Mouse (Mus musculus): Measurements from ENCODE around the gene Igfbp7.

The Igfbp7 gene

GRCm38 (mm10) chr5:77379434-77380135, 28.3 kb downstream of the Igfbp7 start:
- in situ Hi-C loops (cut with MboI), result no loop called here

GRCm38 (mm10) chr5:77378027-77378426, 29.8 kb downstream of the Igfbp7 start:
- in situ Hi-C loops (cut with MboI), result no loop called here

DNA sequence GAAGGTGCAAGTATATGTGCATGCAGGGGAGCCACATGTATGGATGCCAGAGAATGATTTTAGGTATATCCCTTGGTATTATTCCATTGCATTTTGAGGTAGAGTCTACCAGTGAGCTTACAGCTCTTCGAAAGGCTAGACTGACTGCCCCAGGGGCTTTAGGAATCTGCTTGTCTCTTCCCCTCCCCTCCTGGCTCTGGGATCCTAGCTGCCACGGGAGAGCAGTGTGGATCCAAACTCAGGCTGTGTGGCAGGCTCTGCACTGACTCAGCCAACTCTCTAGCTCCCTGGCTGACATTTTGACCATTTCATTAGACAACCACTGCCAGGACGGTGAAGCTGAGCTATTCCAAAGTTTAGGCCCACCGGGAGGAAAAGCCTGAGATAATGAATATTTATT, 32.3 kb downstream of the Igfbp7 start:
- in situ Hi-C loops (cut with MboI), result no loop called here

DNA sequence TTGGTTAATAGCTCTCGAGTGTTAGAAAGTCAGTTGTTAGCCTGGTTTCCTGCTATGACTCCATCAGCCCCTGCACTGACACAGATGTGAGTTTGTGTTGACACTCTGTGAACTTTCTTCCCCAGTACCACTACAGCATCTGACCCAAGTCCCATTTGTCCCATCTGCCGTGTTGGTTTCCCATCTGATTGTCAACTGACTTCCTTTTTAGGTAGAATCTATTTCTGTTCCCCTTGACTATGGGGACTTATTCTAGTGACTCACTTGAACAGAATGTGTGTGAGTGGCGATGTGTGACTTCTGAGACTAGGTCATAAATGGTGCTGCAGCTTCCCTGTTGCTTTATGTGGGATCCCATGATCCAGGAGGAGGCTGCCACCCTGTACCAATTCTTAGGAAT, 32.9 kb downstream of the Igfbp7 start:
- in situ Hi-C loops (cut with MboI), result no loop called here

DNA sequence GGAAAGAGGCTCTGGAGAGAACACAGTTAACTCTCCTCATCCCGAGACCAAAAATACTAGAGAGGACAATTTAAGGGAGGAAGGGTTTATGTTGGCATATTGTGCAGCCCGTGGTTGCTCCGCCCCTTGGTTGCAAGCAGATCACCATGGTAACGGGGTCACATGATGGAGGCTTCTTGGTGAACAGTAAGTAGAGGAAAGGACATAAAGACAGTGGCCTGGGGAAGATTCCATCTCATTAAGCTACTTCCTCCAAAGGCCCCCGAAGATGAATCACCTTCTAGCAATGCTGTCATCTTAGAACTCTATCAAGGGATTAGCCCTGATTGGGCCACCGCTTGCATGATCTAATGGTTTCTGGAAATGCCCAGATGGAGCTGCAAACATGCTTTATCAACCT, 35.1 kb downstream of the Igfbp7 start:
- in situ Hi-C loops (cut with MboI), result no loop called here

DNA sequence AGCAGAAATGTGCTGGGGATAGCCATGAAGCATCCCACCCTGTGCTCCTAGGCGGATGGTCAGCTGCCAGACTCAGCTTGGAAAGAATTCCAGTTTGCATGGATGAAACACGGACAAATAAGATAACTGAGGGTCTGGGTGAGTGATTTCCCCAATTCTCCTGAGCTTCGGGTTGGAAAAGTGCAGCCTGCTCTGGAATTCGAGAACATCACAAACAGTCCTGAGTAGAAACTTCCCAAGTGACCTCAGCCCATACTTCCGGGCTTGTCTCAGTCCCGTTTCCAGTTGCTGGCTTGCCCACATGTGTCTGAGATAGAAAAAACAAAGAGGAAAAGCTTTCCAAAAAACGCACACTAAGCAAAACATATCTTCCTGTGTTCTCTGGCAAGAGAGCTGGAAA, 35.6 kb downstream of the Igfbp7 start:
- in situ Hi-C loops (cut with MboI), result no loop called here

GRCm38 (mm10) chr5:77370378-77370892, 37.4 kb downstream of the Igfbp7 start:
- in situ Hi-C loops (cut with MboI), result no loop called here

GRCm38 (mm10) chr5:77369394-77369793, 38.4 kb downstream of the Igfbp7 start:
- in situ Hi-C loops (cut with MboI), result no loop called here

DNA sequence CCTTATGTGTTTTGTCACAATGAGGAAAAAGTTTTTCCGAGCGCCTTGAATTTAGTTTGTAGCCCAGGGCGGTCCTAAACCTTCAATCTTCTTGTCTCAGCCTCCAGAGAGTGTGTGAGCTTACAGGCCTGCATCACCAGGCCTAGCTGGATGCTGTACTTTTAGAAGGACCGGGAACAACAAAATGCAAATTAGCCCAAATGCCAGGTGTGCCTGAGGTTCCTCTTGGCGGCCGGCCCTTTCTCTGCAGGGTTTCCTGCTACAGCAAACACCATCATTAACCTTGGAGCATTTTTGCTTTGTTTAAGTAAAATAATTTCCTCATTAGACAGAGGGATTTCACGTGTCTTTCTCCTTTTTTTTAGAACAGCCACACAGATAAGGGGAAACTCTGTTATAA, 39.6 kb downstream of the Igfbp7 start:
- in situ Hi-C loops (cut with MboI), result no loop called here

DNA sequence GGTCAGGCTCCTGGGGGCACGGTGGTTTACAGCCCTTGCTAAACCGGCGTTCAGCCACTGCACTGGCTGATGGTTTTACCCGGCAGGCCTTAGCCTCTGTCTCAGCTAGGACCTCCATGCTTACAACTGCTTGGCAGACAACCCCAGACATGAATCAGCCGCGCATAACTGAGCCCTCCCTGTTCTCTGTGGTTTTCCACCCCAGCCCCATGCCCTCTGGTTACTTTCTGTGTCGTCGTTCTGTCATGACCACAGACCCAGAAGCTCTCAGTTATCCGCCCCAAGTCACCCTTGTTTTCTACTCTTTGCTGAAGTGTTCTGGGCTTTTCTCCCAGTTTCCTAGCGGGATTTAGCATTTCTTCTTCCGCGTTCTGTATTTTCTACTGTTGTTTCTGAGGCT, 40.2 kb downstream of the Igfbp7 start:
- in situ Hi-C loops (cut with MboI), result no loop called here

DNA sequence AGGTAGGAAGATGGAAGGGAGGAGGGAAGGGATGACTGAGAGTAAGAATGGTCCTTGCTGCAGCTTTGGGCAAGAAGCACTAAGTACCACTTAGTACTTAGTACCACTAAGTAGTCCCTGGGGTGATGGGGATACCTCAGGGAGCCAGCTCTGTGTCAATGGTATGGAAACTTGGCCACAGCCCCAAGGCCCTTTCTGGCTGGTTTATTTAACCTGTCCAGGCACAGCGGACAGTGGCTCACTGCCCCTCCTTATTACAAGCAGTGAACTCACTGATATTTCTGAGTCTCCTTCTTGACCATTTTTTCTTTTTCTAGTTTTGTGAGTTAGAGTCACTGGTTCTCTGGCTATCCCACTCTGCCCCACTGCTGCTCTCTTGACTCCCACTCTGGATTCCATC, 40.7 kb downstream of the Igfbp7 start:
- in situ Hi-C loops (cut with MboI), result no loop called here

GRCm38 (mm10) chr5:77366313-77366712, 41.5 kb downstream of the Igfbp7 start:
- in situ Hi-C loops (cut with MboI), result no loop called here

DNA sequence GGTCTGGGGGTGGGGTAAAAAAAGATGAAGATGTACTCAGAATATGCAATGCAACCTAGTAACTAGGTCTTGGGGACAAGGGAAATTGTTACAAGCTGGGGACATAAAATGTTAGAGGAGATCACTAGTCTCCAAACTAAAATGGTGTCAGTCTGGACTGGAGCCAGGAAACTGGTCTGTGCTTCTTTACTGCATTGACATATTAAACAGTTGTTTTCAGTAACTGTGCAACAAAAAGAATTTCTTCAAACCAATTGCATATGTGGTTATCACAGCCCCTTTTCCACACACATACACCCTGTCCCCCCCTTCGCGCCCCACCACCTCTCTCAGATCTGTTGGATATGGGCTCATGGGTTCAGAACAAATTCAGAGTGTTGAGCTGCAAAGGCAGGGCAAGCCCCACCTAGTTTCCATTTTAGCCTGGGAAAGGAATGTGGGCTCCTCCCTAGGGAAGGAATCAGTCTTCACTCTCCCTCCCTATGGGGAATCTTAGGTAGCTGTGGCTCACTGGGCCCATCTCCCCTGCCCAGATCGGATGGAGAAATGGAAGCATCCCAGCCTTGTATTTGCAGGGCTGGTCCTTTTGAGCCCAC, 43.3 kb downstream of the Igfbp7 start:
- in situ Hi-C loops (cut with MboI), result no loop called here

DNA sequence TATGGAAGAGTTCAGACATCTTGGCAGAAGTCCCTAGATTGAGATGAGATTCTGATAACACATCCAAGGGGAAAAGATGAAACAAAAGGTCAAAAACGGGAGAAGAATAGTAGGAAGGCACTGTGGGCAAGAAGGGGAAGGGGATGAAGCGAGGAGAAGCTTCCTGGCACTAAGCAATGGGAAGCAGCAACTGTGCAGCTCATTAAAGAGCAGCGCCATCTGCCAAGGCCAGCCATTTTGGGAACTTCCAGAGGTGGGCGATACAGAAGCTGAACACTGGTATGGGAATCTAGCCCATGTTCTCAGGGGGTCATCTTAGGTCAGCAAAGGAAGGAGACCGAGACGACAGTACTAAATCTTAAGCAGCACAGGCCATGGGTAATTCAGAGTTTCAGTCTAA, 44.2 kb downstream of the Igfbp7 start:
- in situ Hi-C loops (cut with MboI), result no loop called here

DNA sequence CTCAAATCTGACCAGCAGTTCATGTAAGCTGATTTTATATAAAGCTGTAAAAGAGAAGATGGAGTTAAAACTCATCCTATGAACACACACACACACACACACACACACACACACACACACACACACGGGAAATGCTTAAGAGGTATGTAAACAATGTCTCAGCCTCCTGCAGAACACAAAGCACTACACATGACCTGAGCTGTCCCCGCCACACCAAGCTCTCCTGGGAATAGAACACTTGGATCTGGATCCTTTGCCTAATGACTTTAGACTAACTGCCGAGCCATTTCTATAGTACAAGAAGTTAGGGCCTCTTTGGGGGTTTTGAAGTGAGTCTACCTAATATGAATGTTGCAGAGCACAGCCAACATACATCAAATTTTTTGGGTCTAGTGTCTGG, 45.7 kb downstream of the Igfbp7 start:
- in situ Hi-C loops (cut with MboI), result no loop called here

DNA sequence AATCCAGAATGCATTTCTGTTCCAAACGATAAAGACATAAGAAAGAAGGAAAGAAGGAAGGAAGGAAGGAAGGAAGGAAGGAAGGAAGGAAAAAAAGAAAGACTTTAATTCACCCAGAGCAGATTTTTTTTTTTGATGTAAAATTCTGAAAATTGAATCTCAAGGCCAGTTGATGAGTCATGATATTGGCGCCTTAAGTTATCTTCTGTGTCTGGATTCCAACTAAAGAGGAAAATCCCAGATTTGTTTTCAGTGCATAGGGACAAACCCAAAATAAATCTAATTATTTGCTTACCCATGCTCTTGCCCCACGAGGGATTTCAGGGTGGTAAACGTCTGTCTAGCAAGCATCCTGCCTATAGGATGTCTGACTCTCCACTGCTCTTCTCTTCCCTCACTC, 46.8 kb downstream of the Igfbp7 start:
- in situ Hi-C loops (cut with MboI), result no loop called here

DNA sequence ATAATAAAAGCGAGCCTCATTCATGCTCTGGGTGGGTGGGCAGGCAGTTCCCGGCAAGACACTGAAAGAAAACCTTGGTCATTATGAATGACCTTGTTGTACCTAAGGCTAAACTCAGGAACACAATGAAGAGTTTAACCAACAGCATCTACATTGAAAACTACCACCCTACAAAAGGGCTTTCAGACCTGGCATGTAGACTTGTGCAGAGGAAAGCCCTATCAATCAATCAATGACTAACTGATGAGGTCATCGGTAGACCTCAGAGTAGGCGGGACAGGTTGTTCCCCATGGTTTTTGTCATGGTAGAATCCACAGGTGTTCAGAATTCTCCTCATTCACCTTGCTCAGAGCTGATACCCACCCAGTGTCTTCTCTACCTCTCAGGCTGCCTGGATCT, 47.9 kb downstream of the Igfbp7 start:
- in situ Hi-C loops (cut with MboI), result loop anchor here (10.0 kb wide), 1 partner anchor 105 kb away; no protein-coding TSS in a partner anchor

DNA sequence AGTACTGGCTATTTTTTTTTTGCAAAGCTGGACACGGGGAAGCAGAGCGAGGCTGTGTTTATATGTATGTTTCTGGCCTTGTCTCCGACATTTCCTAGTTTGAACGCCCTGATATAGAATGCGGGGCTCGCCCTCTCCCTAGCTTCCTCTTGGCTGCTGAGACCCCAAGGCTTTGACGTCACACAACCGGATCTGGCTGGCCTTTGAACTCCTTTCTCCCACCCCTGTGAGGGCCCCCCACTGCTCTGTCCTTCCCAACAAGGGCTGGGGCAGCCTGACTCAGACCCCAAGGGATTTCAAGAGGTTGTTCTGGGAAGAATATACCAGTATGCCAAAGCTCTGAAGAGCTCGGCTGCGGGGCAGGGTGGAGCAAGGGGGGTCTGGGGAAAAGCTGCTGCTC, 49.5 kb downstream of the Igfbp7 start:
- in situ Hi-C loops (cut with MboI), result loop anchor here (10.0 kb wide), 1 partner anchor 106 kb away; no protein-coding TSS in a partner anchor

GRCm38 (mm10) chr5:77357405-77358149, 50.3 kb downstream of the Igfbp7 start:
- in situ Hi-C loops (cut with MboI), result loop anchor here (10.0 kb wide), 1 partner anchor 107 kb away; no protein-coding TSS in a partner anchor

GRCm38 (mm10) chr5:77355307-77356265, 52.3 kb downstream of the Igfbp7 start:
- in situ Hi-C loops (cut with MboI), result loop anchor here (10.0 kb wide), 1 partner anchor 109 kb away; no protein-coding TSS in a partner anchor

GRCm38 (mm10) chr5:77354361-77354787, 53.5 kb downstream of the Igfbp7 start:
- in situ Hi-C loops (cut with MboI), result loop anchor here (10.0 kb wide), 1 partner anchor 110 kb away; no protein-coding TSS in a partner anchor

Measured in mature B cell (primary cell).